Mouse (Mus musculus) embryonic facial prominence, embryonic 12.5 days (tissue): Measurements from ENCODE around the gene Cdk16. TPM values are rescaled to one million over a fixed set of nuclear protein-coding genes. Genes with fewer than 3 reads are reported as not detected.
A peak's percentile ranks its signal among the peaks of the same experiment; 100 is the strongest.

Experiments
- ATAC-seq: fragments of 200-750 bp; cut with Nextera tagmentation; 2 replicates; pipeline ENCODE4 v1.8.0; 2017; ENCODE audit not compliant: insufficient number of reproducible peaks, insufficient read depth, low FRiP score, low TSS enrichment
- H3K27ac ChIP-seq: fragments of 300-500 bp; sonication (generic); 2 replicates; pipeline ENCODE4 v1.5.1; 2016; ENCODE audit warnings: mild to moderate bottlenecking
- H3K27me3 ChIP-seq: fragments of 300-500 bp; sonication (generic); 2 replicates; pipeline ENCODE4 v1.6.1; 2016; ENCODE audit warnings: mild to moderate bottlenecking, moderate library complexity
- H3K36me3 ChIP-seq: fragments of 300-500 bp; sonication (generic); 2 replicates; pipeline ENCODE4 v1.6.1; 2016; ENCODE audit warnings: mild to moderate bottlenecking
- H3K4me1 ChIP-seq: fragments of 300-500 bp; sonication (generic); 2 replicates; pipeline ENCODE4 v1.6.1; 2016
- H3K4me2 ChIP-seq: fragments of 300-500 bp; sonication (generic); replicated peaks from 2 replicates; pipeline ENCODE4 v1.6.1; 2016; ENCODE audit warnings: mild to moderate bottlenecking, moderate library complexity
- H3K4me3 ChIP-seq: fragments of 300-500 bp; sonication (generic); 2 replicates; pipeline ENCODE4 v1.5.1; 2016; ENCODE audit warnings: mild to moderate bottlenecking
- H3K9ac ChIP-seq: fragments of 300-500 bp; sonication (generic); 2 replicates; pipeline ENCODE4 v1.6.1; 2016; ENCODE audit warnings: mild to moderate bottlenecking, moderate library complexity
- H3K9me3 ChIP-seq: fragments of 300-500 bp; sonication (generic); 2 replicates; pipeline ENCODE4 v1.6.1; 2016; ENCODE audit warnings: mild to moderate bottlenecking, moderate library complexity
- WGBS: fragments of 180-500 bp; shearing (Covaris S2); methylation state at CpG from one replicate; pipeline ENCODE4 v1.1.7; 2016; 5-methylcytosine and 5-hydroxymethylcytosine counted together
- polyA plus RNA-seq: library from polyadenylated mRNA; unstranded; fragments of >200 nt; fragmentation: Nextera tagmentation; extraction: Ambion mirVana; gene quantifications from 2 replicates; pipeline ENCODE4 v1.2.1, GENCODE M21; 2016

Gene Cdk16
- polyA plus RNA-seq: 139 and 145 TPM in 2 replicates

DNA sequence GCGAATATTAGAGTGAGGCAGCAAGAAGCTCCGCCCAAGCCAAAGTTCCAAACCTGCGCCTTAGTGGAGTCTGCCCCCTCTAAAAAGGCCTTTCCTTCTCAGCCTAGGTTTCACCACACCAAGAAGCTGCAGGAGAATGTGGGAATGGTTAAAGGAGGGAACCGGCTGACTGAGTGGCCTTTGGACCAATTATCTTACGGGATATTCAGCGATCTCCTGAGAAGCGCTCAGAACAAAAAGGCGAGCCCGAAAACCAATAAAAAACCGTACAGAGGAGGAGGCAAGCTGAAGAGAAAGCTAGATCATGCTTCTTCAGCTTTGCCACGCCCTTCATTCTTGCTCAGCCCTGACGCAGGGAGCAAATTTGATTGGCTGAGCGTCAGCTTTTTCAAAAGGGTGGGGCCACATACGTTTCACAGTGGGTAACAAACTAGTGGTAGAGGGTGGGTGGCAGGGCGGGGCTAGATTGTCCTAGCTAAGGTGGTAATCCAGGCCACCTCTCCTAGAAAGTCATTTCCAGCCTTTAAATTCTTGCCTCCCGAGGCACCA lies at the start of gene Cdk16:
Gene Cdk16, plus strand, starts transcription at position 436 of the 549 bp plus-strand sequence.
- peak within 1 kb of the TSS; percentile 72 for H3K9ac ChIP-seq
- H3K4me3 ChIP-seq: peak within 1 kb of the TSS; percentile 63
- peak within 1 kb of the TSS; percentile 53 for H3K4me2 ChIP-seq
- no peaks in the 10 kb centered on the region for H3K27me3 ChIP-seq
- ATAC-seq: peak; percentile 90
- 15% methylated on average over 16 of the region's 16 CpGs for WGBS
- peak within 1 kb of the TSS; percentile 96 for H3K27ac ChIP-seq
- H3K9me3 ChIP-seq: no peaks in the 10 kb centered on the region
- H3K4me1 ChIP-seq: 0 out of 2 replicates have a peak, but pooled peaks cover 4% of the 10 kb centered on the region
- H3K36me3 ChIP-seq: peaks cover 7% of the 10 kb centered on the region

GRCm38 (mm10) chrX:20638141-20638540 lies 49.6 kb upstream of the Cdk16 start:
- no peaks in the 10 kb centered on the region for H3K9me3 ChIP-seq
- H3K27me3 ChIP-seq: no peaks in the 10 kb centered on the region
- ATAC-seq: no peak
- H3K4me3 ChIP-seq: no peak overlapping the region
- H3K4me2 ChIP-seq: no peak overlapping the region
- H3K4me1 ChIP-seq: no peaks in the 10 kb centered on the region
- no peak overlapping the region for H3K9ac ChIP-seq
- H3K36me3 ChIP-seq: peaks cover 60% of the 10 kb centered on the region
- H3K27ac ChIP-seq: no peak overlapping the region
- WGBS: 94% methylated on average over 2 of the region's 2 CpGs

- Histone ChIP-seq H3K27ac (no peak overlapping the region), H3K4me1 (no peaks in the 10 kb centered on the region), H3K4me3 (no peak overlapping the region), H3K4me2 (no peak overlapping the region), H3K36me3 (peaks cover 67% of the 10 kb centered on the region), H3K9ac (no peak overlapping the region), H3K9me3 (no peaks in the 10 kb centered on the region), H3K27me3 (no peaks in the 10 kb centered on the region)
- no peak for ATAC-seq
- WGBS: 81% methylated on average over 5 of the region's 5 CpGs
These were observed 43.0 kb upstream of the Cdk16 start for GRCm38 (mm10) chrX:20644780-20645179.

GRCm38 (mm10) chrX:20657593-20657992 lies 30.2 kb upstream of the Cdk16 start:
- no peak for ATAC-seq

GRCm38 (mm10) chrX:20658026-20658652 lies 29.6 kb upstream of the Cdk16 start, which contains the start of gene Uba1:
Uba1 (plus strand) TSS chrX:20658326.
- no peaks in the 10 kb centered on the region for H3K4me1 ChIP-seq
- 19% methylated on average over 27 of the region's 27 CpGs for WGBS
- no peaks in the 10 kb centered on the region for H3K36me3 ChIP-seq
- ATAC-seq: peak; percentile 82
- peak within 1 kb of the TSS; percentile 46 for H3K4me3 ChIP-seq
- H3K27me3 ChIP-seq: no peaks in the 10 kb centered on the region
- H3K9me3 ChIP-seq: no peaks in the 10 kb centered on the region
- peak within 1 kb of the TSS; percentile 37; the same call in 1 of the 2 replicates for H3K27ac ChIP-seq
- H3K4me2 ChIP-seq: peak within 1 kb of the TSS; percentile 65
- H3K9ac ChIP-seq: peak within 1 kb of the TSS; percentile 42; the same call in 1 of the 2 replicates

More at GRCm38 (mm10) chrX:20657593-20657992, 30.2 kb upstream of the Cdk16 start:
- Histone ChIP-seq H3K4me2 (no peak overlapping the region; the same call in 1 of the 2 replicates), H3K27ac (no peak overlapping the region), H3K4me3 (no peak overlapping the region), H3K36me3 (no peaks in the 10 kb centered on the region), H3K27me3 (no peaks in the 10 kb centered on the region), H3K9me3 (no peaks in the 10 kb centered on the region), H3K4me1 (no peaks in the 10 kb centered on the region), H3K9ac (no peak overlapping the region)
- WGBS: 38% methylated on average over 5 of the region's 5 CpGs

GRCm38 (mm10) chrX:20658891-20659406 lies 28.8 kb upstream of the Cdk16 start:
- Histone ChIP-seq H3K4me2 (peak overlapping the region; percentile 65), H3K4me3 (peak overlapping the region; percentile 46), H3K27ac (no peak overlapping the region), H3K9ac (peak overlapping the region; percentile 42; the same call in 1 of the 2 replicates), H3K9me3 (no peaks in the 10 kb centered on the region), H3K4me1 (no peaks in the 10 kb centered on the region), H3K36me3 (no peaks in the 10 kb centered on the region), H3K27me3 (no peaks in the 10 kb centered on the region)
- 12% methylated on average over 24 of the region's 24 CpGs for WGBS
- ATAC-seq: no peak

DNA sequence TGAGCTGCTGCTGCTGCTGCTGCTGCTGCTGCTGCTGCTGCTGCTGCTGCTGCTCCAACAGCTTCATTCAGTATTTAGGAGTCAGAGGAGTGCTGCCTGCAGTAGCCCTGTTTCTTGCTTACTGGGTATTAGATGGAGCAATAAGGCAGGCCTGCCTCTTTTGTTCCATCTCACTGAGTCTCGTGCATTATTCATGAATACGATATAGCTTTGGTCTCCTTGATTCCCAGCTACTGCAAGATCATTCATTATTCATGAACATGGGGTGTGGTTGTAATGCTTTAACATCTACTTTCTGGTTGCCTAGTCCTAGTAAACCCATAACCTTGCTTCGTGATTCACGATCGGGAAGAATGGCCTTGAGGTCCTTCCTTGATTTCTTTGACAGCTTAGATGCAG lies 25.4 kb upstream of the Cdk16 start:
- 0 out of 2 replicates have a peak, but pooled peaks have one; percentile 2 for ATAC-seq
- Histone ChIP-seq H3K4me3 (no peak overlapping the region), H3K9ac (no peak overlapping the region), H3K4me1 (no peaks in the 10 kb centered on the region), H3K36me3 (no peaks in the 10 kb centered on the region), H3K9me3 (no peaks in the 10 kb centered on the region), H3K27me3 (no peaks in the 10 kb centered on the region), H3K27ac (no peak overlapping the region), H3K4me2 (no peak overlapping the region)
- 23% methylated on average over 5 of the region's 5 CpGs for WGBS

GRCm38 (mm10) chrX:20662716-20663443 lies 24.9 kb upstream of the Cdk16 start:
- ATAC-seq: peak; percentile 77
- no peaks in the 10 kb centered on the region for H3K27me3 ChIP-seq
- H3K9ac ChIP-seq: peak overlapping the region; percentile 66
- 33% methylated on average over 28 of the region's 28 CpGs for WGBS
- H3K36me3 ChIP-seq: no peaks in the 10 kb centered on the region
- H3K27ac ChIP-seq: peak overlapping the region; percentile 69
- H3K4me3 ChIP-seq: peak overlapping the region; percentile 56
- H3K4me2 ChIP-seq: peak overlapping the region; percentile 60
- H3K9me3 ChIP-seq: no peaks in the 10 kb centered on the region
- H3K4me1 ChIP-seq: no peaks in the 10 kb centered on the region

GRCm38 (mm10) chrX:20663444-20663790 lies 24.3 kb upstream of the Cdk16 start:
- peak overlapping the region; percentile 66 for H3K9ac ChIP-seq
- H3K27ac ChIP-seq: 0 out of 2 replicates have a peak overlapping the region, but pooled peaks have one; percentile 69
- WGBS: 20% methylated on average over 9 of the region's 9 CpGs
- H3K36me3 ChIP-seq: peaks cover 2% of the 10 kb centered on the region; the same call in 1 of the 2 replicates
- ATAC-seq: no peak
- H3K4me3 ChIP-seq: peak overlapping the region; percentile 56
- peak overlapping the region; percentile 60 for H3K4me2 ChIP-seq
- H3K4me1 ChIP-seq: no peaks in the 10 kb centered on the region
- no peaks in the 10 kb centered on the region for H3K9me3 ChIP-seq
- no peaks in the 10 kb centered on the region for H3K27me3 ChIP-seq

DNA sequence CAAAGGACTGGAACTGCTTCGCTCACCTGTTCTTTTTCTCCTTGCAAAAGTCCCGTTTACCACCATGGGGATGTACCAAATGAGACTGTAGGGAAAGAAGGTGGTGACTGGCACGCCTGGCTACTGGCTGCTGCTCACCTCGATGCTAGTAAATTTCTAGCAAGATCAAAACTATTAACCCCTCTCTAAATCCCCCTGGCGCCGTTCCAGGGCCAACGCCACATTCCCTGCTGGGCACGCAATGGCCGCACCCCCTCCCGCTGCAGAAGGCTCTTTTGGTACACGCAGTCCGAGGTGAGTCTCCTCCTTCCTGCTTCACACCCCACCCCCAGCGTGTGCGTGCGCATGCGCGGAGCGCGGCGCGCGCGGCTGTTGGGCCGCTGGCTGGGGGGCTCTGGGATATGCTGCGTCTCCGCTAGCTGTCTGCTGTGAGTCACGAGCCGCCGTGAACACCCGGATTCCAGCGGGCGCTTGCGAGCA lies 354 bp downstream of the Cdk16 start:
- Histone ChIP-seq H3K4me2 (peak overlapping the region; percentile 53), H3K4me1 (0 out of 2 replicates have a peak, but pooled peaks cover 4% of the 10 kb centered on the region), H3K27me3 (no peaks in the 10 kb centered on the region), H3K4me3 (peak overlapping the region; percentile 63), H3K9me3 (no peaks in the 10 kb centered on the region), H3K27ac (peak overlapping the region; percentile 96), H3K9ac (peak overlapping the region; percentile 72), H3K36me3 (peaks cover 2% of the 10 kb centered on the region; the same call in 1 of the 2 replicates)
- WGBS: 21% methylated on average over 33 of the region's 33 CpGs
- ATAC-seq: peak; percentile 89

GRCm38 (mm10) chrX:20688615-20689014 lies 861 bp downstream of the Cdk16 start:
- Histone ChIP-seq H3K36me3 (peaks cover 6% of the 10 kb centered on the region), H3K4me1 (0 out of 2 replicates have a peak, but pooled peaks cover 4% of the 10 kb centered on the region), H3K9ac (peak overlapping the region; percentile 72), H3K4me3 (peak overlapping the region; percentile 63), H3K27me3 (no peaks in the 10 kb centered on the region), H3K9me3 (no peaks in the 10 kb centered on the region), H3K4me2 (peak overlapping the region; percentile 53), H3K27ac (peak overlapping the region; percentile 96)
- 6% methylated on average over 3 of the region's 35 CpGs for WGBS
- ATAC-seq: peak; percentile 31
